Mouse (Mus musculus) C2C12 (cell line): ENCODE measurements around the gene Mcoln2. TPM values are rescaled to one million over a fixed set of nuclear protein-coding genes. Genes with fewer than 3 reads are reported as not detected.

Source experiments
- H3K27me3 ChIP-seq: one replicate; pipeline ENCODE4 v1.6.1; 2011; ENCODE audit not compliant: control insufficient read depth, insufficient read depth, insufficient read length
- H3K36me3 ChIP-seq: one replicate; pipeline ENCODE4 v1.6.1; 2011; ENCODE audit not compliant: control insufficient read depth, insufficient read depth
- H3K4me3 ChIP-seq: one replicate; pipeline ENCODE4 v1.5.1; 2011; ENCODE audit warnings: mild to moderate bottlenecking, control low read depth; ENCODE audit not compliant: poor library complexity, insufficient read depth, severe bottlenecking
- H3K79me2 ChIP-seq: one replicate; pipeline ENCODE4 v1.6.1; 2011; ENCODE audit not compliant: control insufficient read depth, insufficient read depth
- H3K79me3 ChIP-seq: one replicate; pipeline ENCODE4 v1.6.1; 2011; ENCODE audit warnings: low read depth, control low read depth
- H3ac ChIP-seq: one replicate; pipeline ENCODE3; 2011; ENCODE audit warnings: low read depth; ENCODE audit not compliant: control insufficient read depth, insufficient read length
- CEBPB ChIP-seq: IDR thresholded peaks from one replicate; pipeline ENCODE4 v1.6.1; 2011; ENCODE audit warnings: low read depth, mild to moderate bottlenecking, control low read depth, moderate library complexity
- CTCF ChIP-seq: IDR thresholded peaks from one replicate; pipeline ENCODE4 v1.5.1; 2011; ENCODE audit not compliant: control insufficient read depth, insufficient read depth, insufficient read length
- FOSL1 ChIP-seq: IDR thresholded peaks from one replicate; pipeline ENCODE4 v1.8.0; 2011; ENCODE audit warnings: mild to moderate bottlenecking, low read length; ENCODE audit not compliant: poor library complexity, insufficient read depth, severe bottlenecking
- MAX ChIP-seq: IDR thresholded peaks from one replicate; pipeline ENCODE4 v1.6.1; 2011; ENCODE audit warnings: mild to moderate bottlenecking, control low read depth
- MYOD1 ChIP-seq: IDR thresholded peaks from one replicate; pipeline ENCODE4 v1.6.1; 2011; ENCODE audit warnings: low read depth; ENCODE audit not compliant: control insufficient read depth, insufficient read length
- MYOG ChIP-seq: IDR thresholded peaks from one replicate; pipeline ENCODE4 v1.6.1; 2011; ENCODE audit not compliant: control insufficient read depth, insufficient read length; ENCODE audit errors: extremely low read depth
- USF1 ChIP-seq: IDR thresholded peaks from one replicate; pipeline ENCODE4 v1.6.1; 2011; ENCODE audit warnings: low read depth, mild to moderate bottlenecking, control low read depth, moderate library complexity
- polyA plus RNA-seq: library from polyadenylated mRNA; unstranded; fragments of >200 nt; fragmentation: generic; extraction: Trizol; gene quantifications from one replicate; pipeline ENCODE4 v1.2.1, GENCODE M21; 2012; ENCODE audit warnings: missing spikeins

Mcoln2 gene
- polyA plus RNA-seq, 1 experiment: 0.01 TPM

- Histone ChIP-seq H3K79me3 (no peaks in the 10 kb centered on the region), H3K79me2 (no peaks in the 10 kb centered on the region), H3K4me3 (no peak overlapping the region), H3K27me3 (no peaks in the 10 kb centered on the region), H3ac (no peak overlapping the region), H3K36me3 (no peaks in the 10 kb centered on the region)
- TF ChIP-seq MYOD1 (no peak), CTCF (no peak), CEBPB (no peak), FOSL1 (no peak), MAX (no peak), MYOG (no peak), USF1 (no peak)
Measured at GRCm38 (mm10) chr3:146155628-146156576, 6.3 kb downstream of the Mcoln2 start.

DNA sequence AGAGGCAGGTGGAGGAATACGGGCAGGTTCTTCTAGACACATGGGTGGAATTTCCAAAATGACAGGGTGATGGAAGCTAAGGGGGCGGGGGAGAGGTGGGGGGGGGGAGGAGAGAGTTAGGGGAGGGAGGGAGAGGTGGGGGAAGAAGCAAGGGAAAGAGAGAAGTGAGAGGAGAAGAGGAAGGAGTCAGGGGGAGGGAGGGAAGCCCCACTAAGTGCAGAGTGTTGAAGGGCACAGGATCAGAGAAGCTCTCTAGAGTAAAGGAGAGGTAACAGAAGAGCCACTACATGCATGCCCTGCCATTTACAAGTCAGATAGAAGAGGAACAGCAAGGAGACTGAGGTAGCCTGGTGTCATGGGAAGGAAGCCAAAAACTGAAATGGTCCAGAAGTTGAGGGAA, 7.2 kb downstream of the Mcoln2 start:
- H3K79me3 ChIP-seq: no peaks in the 10 kb centered on the region
- no peaks in the 10 kb centered on the region for H3K79me2 ChIP-seq
- H3ac ChIP-seq: no peak overlapping the region
- no peak overlapping the region for H3K4me3 ChIP-seq
- TF ChIP-seq MYOD1 (no peak), CTCF (no peak), MAX (no peak), FOSL1 (no peak), CEBPB (no peak), MYOG (no peak), USF1 (no peak)
- H3K27me3 ChIP-seq: no peaks in the 10 kb centered on the region
- no peaks in the 10 kb centered on the region for H3K36me3 ChIP-seq

- Histone ChIP-seq H3K79me3 (no peaks in the 10 kb centered on the region), H3K4me3 (no peak overlapping the region), H3K79me2 (no peaks in the 10 kb centered on the region), H3ac (no peak overlapping the region), H3K27me3 (no peaks in the 10 kb centered on the region), H3K36me3 (no peaks in the 10 kb centered on the region)
- no peak for TF ChIP-seq MYOD1
- no peak for TF ChIP-seq FOSL1
- no peak for TF ChIP-seq MAX
- no peak for TF ChIP-seq CEBPB
- no peak for TF ChIP-seq USF1
- no peak for TF ChIP-seq CTCF
- no peak for TF ChIP-seq MYOG
Measured at GRCm38 (mm10) chr3:146158039-146158438, 8.4 kb downstream of the Mcoln2 start.

DNA sequence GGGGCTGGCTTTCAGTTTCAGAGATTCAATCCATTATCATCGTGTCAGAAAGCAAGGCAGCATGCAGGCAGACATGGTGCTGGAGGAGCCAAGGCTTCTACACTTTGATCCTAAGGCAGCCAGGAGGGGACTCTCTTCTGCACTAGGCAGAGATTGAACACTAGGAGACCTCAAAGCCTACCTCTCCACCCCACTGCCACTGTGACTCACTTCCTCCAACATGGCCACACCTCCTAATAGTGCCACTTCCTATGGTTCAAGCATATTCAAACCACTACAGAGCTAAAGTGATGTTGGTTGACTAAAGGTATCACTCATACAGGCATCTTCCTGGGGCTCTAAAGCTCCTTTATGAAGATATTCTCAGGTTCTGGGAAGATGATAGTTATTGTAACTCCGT, 9.7 kb downstream of the Mcoln2 start:
- H3K27me3 ChIP-seq: no peaks in the 10 kb centered on the region

DNA sequence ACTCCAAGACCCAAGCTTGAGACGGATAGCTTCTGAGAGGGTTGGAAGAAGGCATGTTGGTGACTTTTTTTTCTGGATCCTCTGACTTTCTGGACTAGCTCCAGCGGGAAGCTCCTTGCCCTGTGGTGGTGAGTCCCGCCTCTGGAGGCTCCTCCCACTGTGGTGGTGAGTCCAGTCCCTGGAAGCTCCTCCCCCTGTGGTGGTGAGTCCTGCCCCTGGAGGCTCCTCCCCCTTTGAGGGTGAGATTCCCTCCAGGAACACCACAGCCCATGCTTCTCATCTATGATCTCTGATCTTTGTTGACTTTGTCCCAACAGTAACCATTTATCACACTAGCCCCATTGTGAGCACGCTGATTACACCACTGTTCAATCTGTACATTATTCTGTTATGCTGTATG, 12.6 kb downstream of the Mcoln2 start:
- Histone ChIP-seq H3K36me3 (no peaks in the 10 kb centered on the region), H3K79me3 (no peaks in the 10 kb centered on the region), H3K4me3 (no peak overlapping the region), H3K27me3 (no peaks in the 10 kb centered on the region), H3K79me2 (no peaks in the 10 kb centered on the region), H3ac (no peak overlapping the region)
- TF ChIP-seq CEBPB: no peak
- no peak for TF ChIP-seq CTCF
- TF ChIP-seq MYOG: no peak
- TF ChIP-seq USF1: no peak
- no peak for TF ChIP-seq MAX

More for the DNA sequence above, 9.7 kb downstream of the Mcoln2 start:
- H3ac ChIP-seq: no peak overlapping the region
- no peaks in the 10 kb centered on the region for H3K79me2 ChIP-seq
- no peak for TF ChIP-seq MYOD1
- TF ChIP-seq CTCF: no peak
- TF ChIP-seq CEBPB: no peak
- TF ChIP-seq FOSL1: no peak
- no peak for TF ChIP-seq USF1
- no peak for TF ChIP-seq MAX
- TF ChIP-seq MYOG: no peak
- no peaks in the 10 kb centered on the region for H3K79me3 ChIP-seq
- no peaks in the 10 kb centered on the region for H3K36me3 ChIP-seq
- no peak overlapping the region for H3K4me3 ChIP-seq

DNA sequence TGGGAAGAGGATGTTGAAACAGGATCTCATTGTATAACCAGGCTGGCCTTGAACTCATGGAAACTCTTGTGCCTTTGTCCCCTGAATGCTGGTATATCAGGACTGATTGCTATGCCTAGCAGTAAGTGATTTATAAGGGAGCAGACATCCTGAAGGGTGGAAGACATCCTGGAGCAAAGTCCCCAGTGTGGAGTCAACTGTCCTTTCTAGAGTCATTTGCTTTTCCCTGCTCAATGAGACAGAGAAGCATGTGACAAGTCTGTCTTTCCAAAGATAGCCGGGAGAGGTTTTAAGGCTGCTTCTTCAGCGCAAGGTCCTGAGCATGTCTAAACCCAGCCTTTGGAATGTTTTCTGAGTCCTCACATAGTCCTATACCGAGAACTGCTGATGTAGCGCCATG, 19.7 kb downstream of the Mcoln2 start:
- H3K79me2 ChIP-seq: no peaks in the 10 kb centered on the region
- no peak for TF ChIP-seq MYOD1
- no peak for TF ChIP-seq FOSL1
- TF ChIP-seq USF1: no peak
- no peak for TF ChIP-seq MAX
- no peak for TF ChIP-seq CTCF
- TF ChIP-seq CEBPB: no peak
- TF ChIP-seq MYOG: no peak
- no peak overlapping the region for H3ac ChIP-seq
- no peaks in the 10 kb centered on the region for H3K36me3 ChIP-seq
- H3K4me3 ChIP-seq: no peak overlapping the region
- H3K79me3 ChIP-seq: no peaks in the 10 kb centered on the region
- H3K27me3 ChIP-seq: no peaks in the 10 kb centered on the region
